Mouse (Mus musculus) kidney, embryonic 16.5 days (tissue): ENCODE measurements around the gene Fam234b. TPM values are rescaled to one million over a fixed set of nuclear protein-coding genes. Genes with fewer than 3 reads are reported as not detected.
A peak's percentile ranks its signal among the peaks of the same experiment; 100 is the strongest.

Experiments
- ATAC-seq: fragments of 200-750 bp; cut with Nextera tagmentation; 2 replicates; pipeline ENCODE4 v1.8.0; 2017; ENCODE audit warnings: moderate TSS enrichment; ENCODE audit not compliant: low FRiP score, low TSS enrichment
- H3K27ac ChIP-seq: fragments of 300-500 bp; sonication (generic); 2 replicates; pipeline ENCODE4 v1.5.1; 2014; ENCODE audit warnings: low read length
- H3K27me3 ChIP-seq: fragments of 300-500 bp; sonication (generic); 2 replicates; pipeline ENCODE4 v1.6.1; 2014; ENCODE audit warnings: low read length, control low read depth, mixed read lengths; ENCODE audit not compliant: insufficient read depth
- H3K36me3 ChIP-seq: fragments of 300-500 bp; sonication (generic); 2 replicates; pipeline ENCODE4 v1.6.1; 2014; ENCODE audit warnings: low read length, control low read depth, mixed read lengths; ENCODE audit not compliant: insufficient read depth
- H3K4me1 ChIP-seq: fragments of 300-500 bp; sonication (generic); 2 replicates; pipeline ENCODE4 v1.6.1; 2014; ENCODE audit warnings: low read length, control low read depth, mixed read lengths; ENCODE audit not compliant: insufficient read depth
- H3K4me2 ChIP-seq: fragments of 300-500 bp; sonication (generic); replicated peaks from 2 replicates; pipeline ENCODE4 v1.6.1; 2014; ENCODE audit warnings: low read depth, low read length
- H3K4me3 ChIP-seq: fragments of 300-500 bp; sonication (generic); 2 replicates; pipeline ENCODE4 v1.5.1; 2014; ENCODE audit warnings: mild to moderate bottlenecking, low read length
- H3K9ac ChIP-seq: fragments of 300-500 bp; sonication (generic); replicated peaks from 2 replicates; pipeline ENCODE4 v1.6.1; 2014; ENCODE audit warnings: low read length
- H3K9me3 ChIP-seq: fragments of 300-500 bp; sonication (generic); 2 replicates; pipeline ENCODE4 v1.6.1; 2016; ENCODE audit warnings: low read length, control low read depth
- WGBS: fragments of 180-500 bp; shearing (Covaris S2); extraction: QIAGEN DNeasy Blood & Tissue Kit; methylation state at CpG from one replicate; pipeline ENCODE4 v1.1.7; 2014; 5-methylcytosine and 5-hydroxymethylcytosine counted together
- polyA plus RNA-seq: library from polyadenylated mRNA; unstranded; fragments of >200 nt; fragmentation: Nextera tagmentation; extraction: Ambion mirVana; gene quantifications from 2 replicates; pipeline ENCODE4 v1.2.1, GENCODE M21; 2015

The Fam234b gene
- polyA plus RNA-seq, 1 experiment from 2014 or later, result 41.1 TPM

DNA sequence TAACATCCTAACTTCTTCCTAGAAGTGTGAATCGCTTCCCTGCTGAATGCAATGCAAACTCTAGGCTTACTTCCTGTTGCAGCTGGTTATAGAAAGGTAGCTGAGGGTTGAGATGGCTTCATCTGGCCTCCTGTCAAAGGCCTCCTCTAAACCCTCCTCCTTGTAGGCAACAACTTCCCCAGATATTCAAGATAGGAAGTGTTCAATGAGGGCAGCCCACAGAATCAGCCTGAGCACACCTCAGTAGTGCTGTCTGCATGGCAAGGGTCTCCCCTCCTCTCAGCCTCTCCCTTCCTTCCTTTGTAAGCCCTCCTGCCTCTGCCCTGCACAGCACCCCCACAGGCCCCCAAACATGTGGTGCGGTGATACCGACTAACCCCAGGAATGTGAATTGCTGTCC is 38.0 kb downstream of the Fam234b start:
- H3K4me2 ChIP-seq, result no peak overlapping the region
- no peaks in the 10 kb centered on the region for H3K9me3 ChIP-seq
- WGBS, result 90% methylated on average over 3 of the region's 3 CpGs
- no peak overlapping the region for H3K27ac ChIP-seq
- no peak overlapping the region for H3K9ac ChIP-seq
- ATAC-seq, result no peak
- no peaks in the 10 kb centered on the region for H3K27me3 ChIP-seq
- no peak overlapping the region for H3K4me3 ChIP-seq
- no peaks in the 10 kb centered on the region for H3K4me1 ChIP-seq
- H3K36me3 ChIP-seq, result peaks cover 7% of the 10 kb centered on the region; the same call in 1 of the 2 replicates

DNA sequence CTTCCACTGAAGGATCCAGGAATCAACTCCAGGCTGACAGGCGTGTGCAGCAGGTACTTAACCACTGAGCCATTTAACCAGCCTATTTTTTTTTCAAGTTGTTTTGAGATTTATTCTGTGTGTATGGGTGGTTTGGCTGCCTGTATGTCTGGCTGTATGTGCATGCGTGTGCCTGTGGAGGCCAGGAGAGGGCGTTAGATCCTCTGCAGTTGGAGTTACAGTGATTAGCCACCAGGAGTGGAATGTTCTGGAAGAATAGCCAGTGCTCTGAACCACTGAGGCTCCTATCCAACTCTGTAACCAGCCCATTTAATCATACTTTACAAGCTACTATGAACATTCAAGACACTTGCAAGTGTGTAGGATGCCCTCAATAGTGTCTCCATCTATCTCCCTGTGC is 38.8 kb downstream of the Fam234b start:
- whole genome bisulfite sequencing, result 89% methylated on average over 3 of the region's 3 CpGs
- Histone ChIP-seq H3K4me2 (no peak overlapping the region), H3K4me3 (no peak overlapping the region), H3K4me1 (no peaks in the 10 kb centered on the region; the same call in 1 of the 2 replicates), H3K9me3 (no peaks in the 10 kb centered on the region), H3K9ac (no peak overlapping the region), H3K27me3 (no peaks in the 10 kb centered on the region), H3K36me3 (peaks cover 7% of the 10 kb centered on the region; the same call in 1 of the 2 replicates), H3K27ac (no peak overlapping the region)
- ATAC-seq, result no peak

DNA sequence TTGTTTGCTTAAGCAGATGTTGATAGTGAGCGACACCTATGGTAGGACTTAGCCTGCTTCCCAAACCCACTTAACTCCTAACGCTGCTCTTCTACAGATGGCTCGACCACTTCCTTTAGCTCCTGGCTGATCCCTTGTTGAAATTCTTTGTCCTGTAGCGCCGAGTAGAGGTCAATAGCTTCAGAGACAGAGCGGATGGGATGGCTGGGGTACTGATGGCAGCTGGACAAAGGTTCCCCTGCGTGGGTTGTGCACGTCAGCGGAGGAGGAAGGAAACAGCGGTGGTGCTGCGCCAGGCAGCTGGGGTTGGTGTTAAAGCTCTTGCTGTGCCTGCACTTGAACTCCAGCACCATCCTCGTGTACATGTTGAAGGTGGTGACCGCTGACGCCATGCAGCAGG is 39.5 kb downstream of the Fam234b start:
- 82% methylated on average over 14 of the region's 14 CpGs for WGBS
- no peak for ATAC-seq
- no peaks in the 10 kb centered on the region for H3K27me3 ChIP-seq
- peaks cover 7% of the 10 kb centered on the region; the same call in 1 of the 2 replicates for H3K36me3 ChIP-seq
- H3K4me1 ChIP-seq, result peaks cover 6% of the 10 kb centered on the region; the same call in 1 of the 2 replicates
- H3K27ac ChIP-seq, result no peak overlapping the region
- no peak overlapping the region for H3K9ac ChIP-seq
- H3K9me3 ChIP-seq, result no peaks in the 10 kb centered on the region
- no peak overlapping the region for H3K4me3 ChIP-seq
- no peak overlapping the region for H3K4me2 ChIP-seq

DNA sequence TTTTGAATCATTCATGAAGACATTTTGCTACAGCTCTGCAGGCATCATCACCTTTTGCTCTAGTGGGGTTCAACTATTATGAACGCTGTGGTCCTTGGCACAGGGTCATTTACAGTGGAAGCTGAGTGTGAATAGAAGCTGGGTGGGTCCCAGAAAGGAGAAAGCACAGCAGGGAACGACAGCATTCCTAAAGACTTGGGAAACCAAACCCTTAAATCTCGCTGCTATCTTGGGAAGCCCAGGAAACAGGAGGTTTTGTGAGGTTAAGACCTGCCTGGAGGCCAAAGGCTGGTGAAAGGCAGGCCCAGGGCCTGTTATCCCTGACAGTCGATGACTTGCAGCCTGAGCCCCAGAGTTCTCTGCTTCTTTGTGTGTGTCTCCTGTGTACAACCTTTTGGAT is 40.4 kb downstream of the Fam234b start:
- Histone ChIP-seq H3K9me3 (no peaks in the 10 kb centered on the region), H3K4me2 (no peak overlapping the region), H3K27me3 (no peaks in the 10 kb centered on the region), H3K36me3 (peaks cover under 1% of the 10 kb centered on the region; the same call in 1 of the 2 replicates), H3K9ac (no peak overlapping the region), H3K27ac (no peak overlapping the region), H3K4me3 (no peak overlapping the region), H3K4me1 (peaks cover 7% of the 10 kb centered on the region; the same call in 1 of the 2 replicates)
- WGBS, result 62% methylated on average over 4 of the region's 4 CpGs
- no peak for ATAC-seq

DNA sequence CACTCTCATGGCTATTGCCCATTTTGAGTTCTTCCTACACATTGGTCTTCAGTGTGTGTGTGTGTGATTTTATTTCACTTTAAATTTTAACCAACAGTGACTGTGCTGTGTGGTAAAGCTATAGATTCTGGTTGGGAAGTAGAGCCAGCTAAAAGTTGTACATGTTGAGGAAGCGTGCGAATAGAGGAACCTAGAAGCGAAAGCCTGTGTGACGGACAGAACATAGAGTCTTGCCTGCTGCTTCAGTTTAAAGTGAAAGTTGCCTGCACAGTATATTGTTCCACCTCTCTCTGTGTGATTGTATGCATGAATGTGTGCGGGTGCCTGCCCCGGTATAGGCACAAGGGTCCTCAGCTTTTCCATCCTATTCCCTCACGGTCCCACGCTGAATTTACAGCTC is 42.6 kb downstream of the Fam234b start:
- Histone ChIP-seq H3K4me1 (peaks cover 7% of the 10 kb centered on the region; the same call in 1 of the 2 replicates), H3K4me2 (no peak overlapping the region), H3K36me3 (no peaks in the 10 kb centered on the region), H3K4me3 (no peak overlapping the region), H3K9ac (no peak overlapping the region), H3K9me3 (no peaks in the 10 kb centered on the region), H3K27me3 (no peaks in the 10 kb centered on the region), H3K27ac (no peak overlapping the region)
- 84% methylated on average over 8 of the region's 8 CpGs for WGBS
- ATAC-seq, result no peak

DNA sequence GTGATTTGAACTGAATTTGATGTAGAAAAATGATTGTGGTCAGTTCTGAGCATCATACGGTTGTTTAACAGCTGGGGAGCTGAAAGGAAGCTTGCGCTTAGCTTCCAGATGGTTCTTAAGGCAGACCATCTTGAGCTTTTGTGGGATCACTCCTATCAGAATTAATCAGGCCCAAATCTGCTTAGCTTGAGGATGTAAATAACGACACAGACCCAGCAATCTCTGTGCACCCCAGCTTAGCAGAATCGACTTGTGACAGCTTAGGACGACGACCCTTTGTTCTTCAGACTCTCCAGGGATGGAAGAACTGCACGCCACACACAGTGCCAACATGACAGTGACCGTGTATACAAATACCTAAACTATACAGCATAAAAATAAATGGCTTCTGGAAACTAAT is 47.8 kb downstream of the Fam234b start:
- Histone ChIP-seq H3K27ac (no peak overlapping the region), H3K4me2 (no peak overlapping the region), H3K36me3 (no peaks in the 10 kb centered on the region), H3K9me3 (no peaks in the 10 kb centered on the region), H3K27me3 (no peaks in the 10 kb centered on the region), H3K9ac (no peak overlapping the region), H3K4me1 (peaks cover 15% of the 10 kb centered on the region), H3K4me3 (no peak overlapping the region)
- no peak for ATAC-seq
- 82% methylated on average over 8 of the region's 8 CpGs for WGBS

DNA sequence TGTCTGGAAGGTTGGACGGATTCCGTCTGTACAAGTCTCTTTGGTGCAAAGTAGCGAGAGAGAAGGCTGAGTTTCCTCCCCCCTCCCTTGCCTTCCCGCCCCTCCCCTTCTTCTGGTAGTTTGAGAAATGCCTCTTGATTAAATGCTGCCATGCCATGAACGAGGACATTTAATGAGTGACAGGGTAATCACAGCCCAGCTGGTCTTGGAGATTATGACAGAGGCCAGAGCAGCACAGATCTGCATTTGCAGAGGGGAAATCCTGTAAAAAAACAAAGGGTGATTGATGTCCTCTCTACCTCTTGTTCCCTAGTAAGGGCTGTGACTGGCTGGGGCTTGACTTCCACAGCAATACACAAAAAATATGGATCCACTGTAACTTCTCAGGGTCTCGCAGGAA is 50.1 kb downstream of the Fam234b start:
- H3K4me3 ChIP-seq, result no peak overlapping the region
- H3K27ac ChIP-seq, result no peak overlapping the region
- peaks cover 20% of the 10 kb centered on the region for H3K4me1 ChIP-seq
- H3K36me3 ChIP-seq, result no peaks in the 10 kb centered on the region
- H3K27me3 ChIP-seq, result no peaks in the 10 kb centered on the region
- H3K9me3 ChIP-seq, result no peaks in the 10 kb centered on the region
- WGBS, result 54% methylated on average over 6 of the region's 6 CpGs
- no peak for ATAC-seq
- H3K4me2 ChIP-seq, result no peak overlapping the region
- H3K9ac ChIP-seq, result no peak overlapping the region

DNA sequence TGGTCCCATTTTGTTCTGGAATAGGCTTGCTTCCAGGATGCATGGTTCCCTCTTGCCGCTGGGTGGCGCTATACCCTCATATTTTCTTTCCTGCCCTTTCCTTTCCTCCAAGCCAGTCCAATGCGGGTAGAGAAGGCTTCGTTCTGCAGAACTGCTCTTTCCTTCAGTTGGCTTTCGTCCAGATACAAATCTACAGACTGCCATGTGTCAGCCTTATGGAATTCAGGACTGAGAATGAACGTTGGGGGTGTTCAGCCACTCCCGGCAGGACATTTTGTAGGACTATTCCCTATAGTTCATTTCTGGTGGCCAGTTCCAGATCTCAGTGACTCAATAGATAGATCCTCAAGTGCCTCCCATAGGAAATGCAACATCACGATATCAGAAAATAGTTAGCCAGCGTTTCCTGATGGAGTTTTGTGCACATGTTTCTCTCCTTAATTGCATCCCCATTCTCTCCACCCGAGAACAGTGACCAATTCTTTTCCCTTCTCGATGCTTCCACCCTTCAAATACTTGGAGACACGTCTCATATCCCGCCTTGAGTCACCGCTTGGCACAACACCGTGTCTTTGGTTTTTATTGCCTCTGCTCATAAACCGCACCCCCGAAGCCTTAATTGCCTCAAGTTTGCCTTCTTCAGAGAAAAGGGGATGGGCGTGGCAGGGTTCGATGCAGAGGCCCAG is 52.2 kb downstream of the Fam234b start:
- peaks cover 22% of the 10 kb centered on the region for H3K4me1 ChIP-seq
- 7% methylated on average over 19 of the region's 19 CpGs for WGBS
- H3K4me2 ChIP-seq, result peak overlapping the region; percentile 42
- H3K9me3 ChIP-seq, result no peaks in the 10 kb centered on the region
- H3K36me3 ChIP-seq, result no peaks in the 10 kb centered on the region
- 0 out of 2 replicates have a peak overlapping the region, but pooled peaks have one; percentile 9 for H3K4me3 ChIP-seq
- peak; percentile 80 for ATAC-seq
- no peaks in the 10 kb centered on the region for H3K27me3 ChIP-seq
- H3K27ac ChIP-seq, result peak overlapping the region; percentile 62
- 0 out of 2 replicates have a peak overlapping the region, but pooled peaks have one; percentile 2 for H3K9ac ChIP-seq

DNA sequence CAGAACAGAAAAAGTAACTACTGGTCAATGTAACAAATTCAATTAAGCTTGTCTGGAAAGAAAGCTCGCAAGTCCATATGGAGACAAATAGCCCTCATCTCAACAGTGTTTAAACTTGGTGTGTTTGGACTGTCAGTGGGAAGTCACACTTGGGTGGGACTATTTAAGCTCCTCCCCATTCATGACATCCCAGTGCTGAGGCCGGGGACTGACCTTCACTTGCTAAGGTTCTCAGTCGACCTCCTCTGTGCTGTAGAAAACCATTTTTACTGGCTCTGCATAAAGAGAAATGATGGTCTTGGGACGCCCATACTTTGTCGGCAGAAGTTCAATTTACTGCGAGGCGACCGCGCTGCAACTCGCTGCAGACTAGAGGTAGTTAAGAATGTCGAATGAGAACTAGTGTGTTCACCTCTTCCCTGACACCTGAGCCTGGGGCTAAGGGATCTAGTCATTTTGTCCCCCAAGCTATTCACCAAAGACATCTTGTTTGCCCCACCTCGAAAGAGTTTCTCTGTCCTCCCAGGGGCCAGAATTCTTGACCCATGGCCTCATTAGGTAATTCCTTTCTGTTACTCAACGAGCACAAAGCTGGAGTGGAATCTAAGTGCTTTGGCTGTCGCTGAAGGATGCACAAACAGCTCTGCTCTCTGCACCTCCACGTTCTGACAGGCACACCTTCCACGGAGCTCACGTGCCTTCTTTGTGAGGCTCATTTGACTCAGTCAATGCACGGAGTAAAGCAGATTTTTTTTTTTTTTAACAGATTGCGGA is 53.3 kb downstream of the Fam234b start:
- WGBS, result 51% methylated on average over 19 of the region's 19 CpGs
- no peak overlapping the region; the same call in 1 of the 2 replicates for H3K4me2 ChIP-seq
- no peak overlapping the region for H3K9ac ChIP-seq
- H3K4me3 ChIP-seq, result no peak overlapping the region
- H3K36me3 ChIP-seq, result no peaks in the 10 kb centered on the region
- H3K9me3 ChIP-seq, result no peaks in the 10 kb centered on the region
- H3K27ac ChIP-seq, result peak overlapping the region; percentile 64
- peaks cover 22% of the 10 kb centered on the region for H3K4me1 ChIP-seq
- ATAC-seq, result no peak
- H3K27me3 ChIP-seq, result no peaks in the 10 kb centered on the region
